Mouse (Mus musculus) hindlimb bud, embryonic 11.5 days (tissue): ENCODE data around the gene Unc13a.

ENCODE experiments used
- DNase-seq: peaks from one replicate; pipeline ENCODE4 v3.0.0-alpha.2; 2012; ENCODE audit warnings: low read depth, low spot score; ENCODE audit errors: extremely low spot score

The Unc13a gene

GRCm38 (mm10) chr8:71687616-71688015 lies 16.1 kb upstream of the Unc13a start:
- DNase-seq, result no peak

- no peak for DNase-seq
Measured at GRCm38 (mm10) chr8:71686143-71686734, 14.7 kb upstream of the Unc13a start.

- no peak for DNase-seq
Measured at GRCm38 (mm10) chr8:71685573-71685972, 14.0 kb upstream of the Unc13a start.

GRCm38 (mm10) chr8:71684701-71685100 lies 13.1 kb upstream of the Unc13a start:
- DNase-seq, result no peak

- DNase-seq, result no peak
Measured at GRCm38 (mm10) chr8:71682832-71683231, 11.3 kb upstream of the Unc13a start.

GRCm38 (mm10) chr8:71681369-71681915 lies 9.9 kb upstream of the Unc13a start:
- DNase-seq, result no peak

GRCm38 (mm10) chr8:71680471-71680870 lies 8.9 kb upstream of the Unc13a start:
- DNase-seq, result no peak

GRCm38 (mm10) chr8:71679550-71680168 lies 8.1 kb upstream of the Unc13a start:
- no peak for DNase-seq

GRCm38 (mm10) chr8:71679116-71679515 lies 7.6 kb upstream of the Unc13a start:
- no peak for DNase-seq

GRCm38 (mm10) chr8:71678216-71678615 lies 6.7 kb upstream of the Unc13a start:
- DNase-seq, result no peak

- no peak for DNase-seq
Measured at GRCm38 (mm10) chr8:71677555-71677954, 6.0 kb upstream of the Unc13a start.

GRCm38 (mm10) chr8:71676803-71677202 lies 5.2 kb upstream of the Unc13a start:
- DNase-seq, result no peak

GRCm38 (mm10) chr8:71676020-71676741 lies 4.6 kb upstream of the Unc13a start, which contains the start of gene Jak3:
TSS of gene Jak3 (plus strand) at chr8:71676296.
- no peak for DNase-seq

- no peak for DNase-seq
Measured at GRCm38 (mm10) chr8:71675456-71676019, 4.0 kb upstream of the Unc13a start.

GRCm38 (mm10) chr8:71674071-71674470 lies 2.5 kb upstream of the Unc13a start:
- no peak for DNase-seq

- DNase-seq, result no peak
Measured at GRCm38 (mm10) chr8:71672168-71672735, 695 bp upstream of the Unc13a start.

- DNase-seq, result no peak
Measured at GRCm38 (mm10) chr8:71670621-71671548, 672 bp downstream of the Unc13a start.

GRCm38 (mm10) chr8:71670198-71670597 lies 1.4 kb downstream of the Unc13a start:
- no peak for DNase-seq

GRCm38 (mm10) chr8:71668220-71668975 lies 3.2 kb downstream of the Unc13a start:
- no peak for DNase-seq
